Mouse (Mus musculus): Measurements from ENCODE around the gene Zfp398. TPM values are rescaled to one million over a fixed set of nuclear protein-coding genes. Genes with fewer than 3 reads are reported as not detected.

Zfp398 gene
- total RNA-seq, 2 experiments from 2014 or later = 18.5 to 23.5 TPM

DNA sequence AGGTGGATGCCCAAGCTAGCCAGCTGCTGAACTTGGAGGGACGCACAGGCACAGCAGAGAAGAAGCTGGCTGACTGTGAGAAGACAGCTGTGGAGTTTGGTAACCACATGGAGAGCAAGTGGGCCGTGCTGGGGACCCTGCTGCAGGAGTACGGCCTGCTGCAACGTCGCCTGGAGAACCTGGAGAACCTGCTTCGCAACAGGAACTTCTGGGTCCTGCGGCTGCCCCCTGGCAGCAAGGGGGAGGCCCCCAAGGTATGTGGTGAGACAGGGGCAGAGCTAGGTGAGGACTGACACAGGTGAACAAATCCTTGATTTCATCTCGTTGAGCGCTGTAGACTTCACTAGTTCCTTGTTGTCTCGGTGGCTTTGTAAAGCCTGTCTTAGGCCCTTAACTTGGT lies 44.7 kb downstream of the Zfp398 start:
- no peak for DNase-seq (ENCODE audit: extremely low spot score in 1 of 2, low spot score in 1 of 2)

DNA sequence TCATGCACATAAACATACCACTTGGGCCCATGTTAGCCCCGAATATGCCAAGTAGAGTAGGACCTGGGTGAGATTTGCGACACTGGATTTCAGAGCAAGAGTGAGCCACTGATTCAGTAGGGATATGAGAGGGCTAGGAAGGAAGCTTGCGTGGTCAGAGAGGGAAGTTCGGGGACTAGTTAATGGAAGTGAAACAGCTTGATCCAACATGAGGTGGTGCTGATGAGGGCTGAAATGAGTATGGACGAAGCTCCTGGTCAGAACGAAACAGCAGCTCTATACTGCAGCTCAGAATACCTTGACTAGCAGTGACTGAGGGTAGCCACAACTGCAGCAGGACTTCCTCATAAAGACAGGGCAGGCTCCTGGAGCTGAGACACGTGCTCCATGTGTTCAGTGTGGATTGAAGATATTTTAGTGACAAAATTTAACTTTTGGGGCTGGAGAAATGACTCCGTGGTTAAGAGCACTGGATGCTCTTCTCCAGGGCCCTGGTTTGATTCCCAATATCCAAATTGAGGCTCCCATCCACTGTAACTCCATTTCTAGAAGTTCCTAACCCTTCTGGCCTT lies 53.4 kb downstream of the Zfp398 start:
- no peak for DNase-seq (ENCODE audit: extremely low spot score in 1 of 2, low spot score in 1 of 2)

DNA sequence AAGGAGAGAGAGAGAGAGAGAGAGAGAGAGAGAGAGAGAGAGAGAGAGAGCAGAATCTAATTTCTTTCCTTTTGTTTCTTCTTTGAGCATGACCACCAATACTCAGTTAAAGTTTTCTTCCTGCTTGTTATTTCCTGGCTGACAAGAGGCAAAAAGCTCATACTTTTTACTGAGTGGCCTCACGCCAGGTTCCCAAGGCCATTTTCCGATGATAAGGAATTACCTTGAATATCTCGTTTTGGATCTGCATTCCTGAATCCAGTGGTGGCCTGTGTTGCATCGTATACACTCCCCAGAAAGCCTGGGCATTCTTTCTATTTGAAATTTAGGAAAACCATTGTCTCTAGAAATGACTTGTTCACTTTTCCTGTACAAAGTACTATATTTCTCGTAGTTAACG lies 64.0 kb downstream of the Zfp398 start:
- no peak for DNase-seq (ENCODE audit: extremely low spot score in 1 of 2, low spot score in 1 of 2)

DNA sequence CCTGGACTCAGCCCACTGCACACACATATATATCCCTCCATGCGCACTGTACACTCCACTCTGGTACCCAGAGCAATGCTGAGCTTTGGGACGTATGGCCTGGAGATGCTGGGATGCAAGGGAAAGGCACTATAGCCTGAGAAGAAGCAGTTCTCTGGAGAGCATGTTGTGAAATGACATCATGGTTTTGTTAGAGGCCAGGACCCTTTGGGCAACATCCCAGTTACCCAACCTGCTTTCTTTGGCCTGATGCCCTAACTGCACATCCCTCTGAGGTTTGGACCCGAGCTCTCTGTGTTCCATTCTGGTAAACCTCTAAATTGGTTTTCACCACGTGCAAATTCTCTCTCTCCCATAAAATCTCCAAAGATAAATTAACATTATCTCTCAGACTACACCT lies 68.1 kb downstream of the Zfp398 start:
- no peak for DNase-seq (ENCODE audit: extremely low spot score in 1 of 2, low spot score in 1 of 2)

DNA sequence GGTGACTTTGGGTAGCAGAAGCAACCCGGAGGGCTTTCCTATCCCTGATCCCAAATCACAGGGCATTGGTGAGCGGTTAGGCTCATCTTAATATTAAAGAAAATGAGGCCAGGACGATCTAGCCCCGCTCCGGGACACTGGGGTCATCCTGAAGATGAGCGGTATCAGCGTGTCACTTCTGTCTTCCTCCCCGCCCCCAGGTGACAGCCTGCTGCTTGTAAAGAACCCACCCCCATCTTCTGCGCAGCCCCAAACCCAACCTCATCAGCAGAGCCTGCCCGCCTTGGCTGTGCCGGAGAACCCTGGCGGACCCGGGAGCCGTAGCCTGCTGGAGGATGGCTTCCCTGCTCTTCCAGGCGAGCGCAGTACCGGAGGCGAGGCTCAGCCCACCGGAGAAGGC lies 68.9 kb downstream of the Zfp398 start:
- DNase-seq (ENCODE audit: extremely low spot score in 1 of 2, low spot score in 1 of 2) = no peak

DNA sequence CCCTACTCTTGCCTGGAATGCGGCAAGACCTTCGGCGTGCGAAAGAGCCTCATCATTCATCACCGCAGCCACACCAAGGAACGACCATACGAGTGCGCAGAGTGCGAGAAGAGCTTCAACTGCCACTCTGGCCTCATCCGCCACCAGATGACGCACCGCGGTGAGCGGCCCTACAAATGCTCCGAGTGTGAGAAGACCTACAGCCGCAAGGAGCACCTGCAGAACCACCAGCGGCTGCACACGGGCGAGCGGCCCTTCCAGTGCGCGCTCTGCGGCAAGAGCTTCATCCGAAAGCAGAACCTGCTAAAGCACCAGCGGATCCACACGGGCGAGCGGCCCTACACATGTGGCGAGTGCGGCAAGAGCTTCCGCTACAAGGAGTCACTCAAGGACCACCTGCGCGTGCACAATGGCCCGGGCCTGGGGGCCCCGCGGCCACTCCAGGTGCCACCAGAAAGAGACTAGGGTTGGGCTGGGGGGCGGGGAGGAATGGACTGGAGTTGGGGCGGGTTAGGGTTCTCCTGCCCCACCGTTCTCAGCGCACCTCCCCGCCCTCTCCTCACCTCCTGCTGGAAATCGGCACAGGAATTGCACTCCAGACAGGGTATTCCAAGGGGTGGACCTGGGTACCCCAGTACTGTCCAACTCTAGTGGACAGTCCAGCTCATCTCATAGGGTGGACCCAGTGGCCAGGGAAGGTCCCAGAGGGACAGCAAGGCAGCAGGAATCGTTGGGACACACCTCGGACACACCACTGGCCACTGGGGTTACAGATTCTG lies 69.6 kb downstream of the Zfp398 start:
- DNase-seq (ENCODE audit: extremely low spot score in 1 of 2, low spot score in 1 of 2) = no peak

DNA sequence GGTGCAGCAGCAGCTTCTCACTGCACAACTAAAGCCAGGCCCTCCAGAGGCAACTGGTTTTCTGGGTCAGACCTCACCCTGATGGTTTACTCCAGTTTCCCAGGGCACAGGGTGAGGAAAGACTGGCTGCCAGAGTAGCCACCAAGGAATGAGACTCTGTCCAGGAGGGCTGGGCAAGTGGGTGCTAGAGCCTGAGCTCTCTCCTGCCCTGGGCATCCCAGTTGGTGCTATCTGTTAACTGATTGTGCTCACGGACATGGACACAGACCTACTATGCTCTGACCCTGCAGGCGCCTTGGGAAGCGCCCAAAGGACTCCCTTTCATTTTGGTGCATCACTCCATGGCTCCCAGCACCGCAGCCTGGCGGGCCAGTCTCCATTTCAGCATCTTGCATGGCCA lies 70.9 kb downstream of the Zfp398 start:
- DNase-seq (ENCODE audit: extremely low spot score in 1 of 2, low spot score in 1 of 2) = no peak

DNA sequence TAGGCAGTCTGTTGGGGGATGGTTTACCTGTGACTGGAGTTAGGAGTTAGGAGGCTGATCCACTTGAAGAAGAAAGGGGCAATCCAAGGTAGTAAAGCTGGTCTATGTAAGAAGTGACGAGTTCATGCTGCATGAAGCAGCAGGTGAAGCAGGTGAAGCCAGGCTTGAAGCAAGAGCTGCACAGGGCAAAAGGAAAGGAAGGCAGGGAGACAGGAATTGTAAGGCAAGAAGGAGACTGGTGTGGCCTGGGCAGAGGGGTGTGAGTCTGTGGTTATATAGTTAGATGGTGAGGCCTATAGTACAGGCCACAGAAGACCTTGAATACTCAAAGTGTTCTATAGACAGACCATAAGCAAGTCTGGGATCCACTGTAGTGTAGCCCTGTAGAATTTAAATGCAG lies 73.5 kb downstream of the Zfp398 start:
- no peak for DNase-seq (ENCODE audit: extremely low spot score in 1 of 2, low spot score in 1 of 2)

DNA sequence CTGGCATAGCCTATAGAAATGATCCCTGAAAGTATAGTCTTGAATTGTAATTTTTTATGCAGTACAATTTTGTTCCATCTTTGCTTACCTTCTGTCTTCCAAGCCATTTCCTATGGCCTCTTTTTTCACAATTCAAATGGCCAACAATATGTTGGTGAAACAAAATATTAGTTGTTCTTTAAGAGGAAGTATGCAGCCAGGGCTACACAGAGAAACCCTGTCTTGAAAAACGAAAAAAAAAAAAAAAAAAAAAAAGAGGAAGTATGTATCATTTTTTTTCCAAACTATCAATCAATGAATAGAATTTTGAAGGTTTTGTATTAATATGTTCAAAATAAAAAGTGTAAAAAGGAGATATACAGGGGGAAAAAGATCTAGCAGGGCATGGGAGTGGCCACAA lies 76.2 kb downstream of the Zfp398 start:
- DNase-seq (ENCODE audit: extremely low spot score in 1 of 2, low spot score in 1 of 2) = no peak

DNA sequence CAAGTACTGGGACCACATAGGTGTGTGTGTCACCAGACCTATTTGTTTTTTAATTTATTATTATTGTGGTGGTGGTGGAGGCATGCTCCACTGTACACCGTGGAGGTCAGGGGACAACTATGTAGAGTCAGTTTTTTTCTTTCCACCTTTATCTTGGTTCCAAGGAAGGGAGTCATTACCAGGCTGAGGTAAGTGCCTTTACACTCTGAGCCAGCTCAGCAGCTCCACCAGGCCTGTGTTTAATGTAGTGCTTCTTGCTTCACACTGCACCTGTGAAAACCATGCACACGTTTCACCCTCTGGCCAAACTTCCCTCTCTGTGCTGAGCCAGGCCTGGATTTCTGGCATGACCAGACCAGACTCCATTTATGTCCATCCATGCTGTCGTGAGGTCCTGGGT lies 77.5 kb downstream of the Zfp398 start:
- no peak for DNase-seq (ENCODE audit: extremely low spot score in 1 of 2, low spot score in 1 of 2)

DNA sequence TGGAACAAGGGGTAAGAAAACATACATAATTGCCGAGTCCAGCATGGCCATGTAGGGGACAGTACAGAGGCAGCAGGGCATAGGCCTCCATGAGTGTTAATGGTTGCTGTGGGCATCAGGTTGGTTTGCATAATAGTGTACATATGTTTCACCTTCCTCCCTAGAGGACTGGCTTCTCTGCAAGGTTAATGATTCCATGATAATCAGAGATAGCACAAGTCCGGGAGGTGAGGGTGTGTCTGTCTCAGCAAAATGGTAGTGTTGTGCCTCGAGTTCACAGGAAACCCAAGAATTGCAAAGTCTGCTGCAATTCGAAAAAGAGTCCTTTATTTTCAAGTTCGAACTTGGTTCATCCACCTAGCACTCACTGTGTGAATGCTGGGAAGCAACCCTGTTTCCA lies 81.6 kb downstream of the Zfp398 start:
- DNase-seq (ENCODE audit: extremely low spot score in 1 of 2, low spot score in 1 of 2) = no peak

DNA sequence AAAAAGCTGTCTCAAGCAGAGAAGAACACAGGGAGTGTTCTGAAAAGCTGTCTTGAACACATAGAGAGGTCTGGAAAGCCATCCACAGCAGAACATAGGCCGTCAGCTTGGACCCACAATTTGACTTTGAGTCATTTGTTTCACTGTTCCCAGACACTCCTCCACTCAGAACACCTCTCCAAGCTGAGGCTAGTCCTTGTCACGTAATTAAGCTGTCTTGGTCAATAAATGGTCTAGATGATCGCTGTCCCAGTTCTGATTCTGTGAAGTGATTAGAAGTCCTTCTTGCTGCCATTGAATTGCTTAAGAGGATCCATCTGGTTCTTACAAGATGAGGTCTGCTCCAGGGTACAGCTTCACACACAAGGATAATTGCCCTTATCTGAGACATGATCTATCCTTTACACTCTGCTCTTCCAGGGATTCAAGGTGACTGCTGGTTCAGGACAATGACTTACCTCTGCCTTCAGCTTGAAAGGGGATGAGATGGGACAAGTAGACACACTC lies 83.4 kb downstream of the Zfp398 start:
- no peak for DNase-seq (ENCODE audit: extremely low spot score in 1 of 2, low spot score in 1 of 2)

DNA sequence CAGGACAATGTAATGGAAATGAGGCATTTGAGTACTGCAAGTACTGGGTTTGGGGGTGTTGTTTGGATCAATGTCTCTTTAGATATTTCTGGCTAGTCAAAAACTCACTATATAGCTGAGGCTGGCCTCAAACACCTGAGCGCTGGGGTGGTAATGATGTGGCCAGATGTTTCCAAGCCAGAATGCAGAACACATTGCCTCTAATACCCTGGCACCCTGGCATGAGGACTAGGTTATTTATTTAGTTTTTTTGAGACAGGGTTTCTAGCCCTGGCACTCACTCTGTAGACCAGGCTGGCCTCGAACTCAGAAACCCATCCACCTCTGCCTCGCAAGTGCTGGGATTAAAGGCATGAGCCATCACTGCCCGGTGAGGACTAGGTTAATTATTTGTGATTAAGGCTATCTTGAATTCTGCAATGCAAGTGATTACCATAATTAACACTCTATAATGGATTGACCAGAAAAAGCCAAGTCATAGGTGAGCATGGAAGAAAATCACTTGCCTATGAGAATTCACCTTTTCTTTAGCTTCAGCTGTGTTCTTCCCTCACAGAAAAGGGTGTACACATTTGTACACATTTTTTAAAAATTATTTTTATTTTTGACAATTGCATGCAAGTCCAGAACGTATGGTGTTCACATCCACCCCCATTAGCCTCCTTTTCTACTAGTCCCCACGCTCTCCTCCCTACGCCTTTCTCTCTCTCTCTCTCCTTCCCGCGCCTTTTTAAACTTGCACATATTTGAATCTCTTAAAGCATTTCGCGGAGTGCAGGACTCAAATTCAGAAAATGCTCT lies 84.4 kb downstream of the Zfp398 start:
- no peak for DNase-seq (ENCODE audit: extremely low spot score in 1 of 2, low spot score in 1 of 2)

DNA sequence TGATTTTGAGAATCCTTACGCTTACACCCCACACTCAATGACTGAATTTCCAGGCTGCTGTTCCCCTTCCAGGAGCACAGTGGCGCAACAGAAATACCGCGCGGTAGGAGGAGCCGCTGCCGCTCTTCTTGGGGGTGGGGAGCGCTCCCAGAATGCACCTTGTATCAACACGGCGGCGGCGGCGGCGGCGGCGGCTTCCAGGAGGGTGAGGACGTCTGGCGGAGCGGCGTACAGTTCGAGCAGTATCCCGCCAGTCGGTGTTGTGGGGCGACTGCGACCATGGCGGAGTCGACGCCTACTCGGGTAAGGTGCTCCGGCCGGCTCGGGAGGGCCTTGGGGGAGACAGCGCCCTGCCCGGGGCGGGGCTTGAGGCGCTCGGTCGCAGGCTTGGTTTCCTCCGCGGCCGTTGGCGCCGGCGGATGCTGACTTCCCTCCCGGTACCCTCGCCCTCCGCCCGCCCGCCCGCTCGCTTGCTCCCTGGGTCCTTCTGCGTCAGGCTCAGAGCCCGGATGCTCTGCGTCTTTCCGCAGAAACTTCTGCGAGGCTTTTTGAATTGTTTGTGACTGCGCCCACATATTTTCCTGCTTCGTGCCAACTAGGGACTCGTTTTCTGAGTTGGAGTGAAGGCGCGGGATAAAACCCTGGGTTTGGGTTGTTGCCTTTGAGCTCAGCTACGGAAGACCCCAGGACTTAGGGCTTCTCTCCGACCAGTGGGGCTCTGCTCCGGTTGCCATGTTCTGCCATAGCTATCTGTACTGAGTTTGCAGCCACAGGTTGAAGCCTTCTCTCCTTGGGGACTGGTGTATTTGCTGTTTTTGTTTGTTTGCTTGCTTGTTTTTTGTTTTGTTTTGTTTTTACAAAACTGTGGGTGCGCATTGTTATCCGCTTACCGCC lies 85.2 kb downstream of the Zfp398 start, which contains the start of gene Zfp212:
Zfp212 (plus strand) TSS at position 30 of the 894 bp plus-strand sequence.
- DNase-seq (ENCODE audit: extremely low spot score in 1 of 2, low spot score in 1 of 2) = peak; percentile 76 to 85

Small RNA genes lying within 50 kb of the gene (microRNA-seq; reads per million reads assigned to microRNA genes)
- 0.40 to 1.8 reads per million in 2 experiments for gene Mir704

Other genes with a start within 250 kb of the Zfp398 start
- 10 to 100 TPM; 16.5 to 17.1 TPM for gene Ezh2, start 240.3 kb upstream of the Zfp398 start, total RNA-seq (2021)
- 10 to 100 TPM; 53.5 to 67.5 TPM for gene Pdia4, start 22.2 kb upstream of the Zfp398 start, total RNA-seq (2021)
- 1 to 10 TPM; 3.8 to 4.9 TPM for gene Zfp786, start 4.8 kb upstream of the Zfp398 start, total RNA-seq (2021)
- gene Zfp282, start 41.5 kb downstream of the Zfp398 start, total RNA-seq (2021) = 10 to 100 TPM; 15.3 to 17.1 TPM
- gene Zfp212, start 84.8 kb downstream of the Zfp398 start, total RNA-seq (2021) = 10 to 100 TPM; 17.0 to 17.3 TPM
- 10 to 100 TPM; 19.3 to 22.6 TPM for gene Zfp956, start 117.7 kb downstream of the Zfp398 start, total RNA-seq (2021)
- gene Zfp777, start 213.2 kb downstream of the Zfp398 start, total RNA-seq (2021) = 10 to 100 TPM; 33.8 to 33.9 TPM